Comparison of ENCODE assay signal across 9 mouse cellular contexts in genomic region chr12:86932575-86932952, GRCm38 (mm10). TPM values are rescaled to one million over a fixed set of nuclear protein-coding genes. Genes with fewer than 3 reads are reported as not detected.
DNase-seq lines count a peak whose midpoint lies in the region; ATAC-seq lines count a peak whose summit lies in the region.
"Had no signal": no experiment of that assay in that cellular context is flagged by ENCODE, and none has a peak within 500 bp of the region (broad histone marks: within the 10 kb centered on the region; RNA-seq: fewer than 3 reads in every experiment).

No protein-coding gene starts in this region.

- no peak overlapping the region for H3K27ac ChIP-seq in kidney, embryonic 14.5 days (ENCODE audit: low read depth, low read length)
- peak overlapping the region; percentile 93 for H3K27ac ChIP-seq in brown adipose tissue, adult 24 weeks (replicated peaks; ENCODE audit: low read depth, low read length)
- H3K27ac ChIP-seq in heart, embryonic 12.5 days (ENCODE audit: poor library complexity, severe bottlenecking), result no peak overlapping the region

- H3K4me3 ChIP-seq in kidney, embryonic 14.5 days (ENCODE audit: low read length), result no peak overlapping the region
- H3K4me3 ChIP-seq in brown adipose tissue, adult 24 weeks (ENCODE audit: insufficient read depth, low read depth, low read length), result no peak overlapping the region
- no peak overlapping the region for H3K4me3 ChIP-seq in heart, embryonic 12.5 days

- ATAC-seq in kidney, embryonic 14.5 days (ENCODE audit: low FRiP score, low TSS enrichment), result no peak
- no peak for ATAC-seq in heart, embryonic 12.5 days (ENCODE audit: insufficient number of reproducible peaks, low FRiP score)

- H3K9me3 ChIP-seq in kidney, embryonic 14.5 days (ENCODE audit: control insufficient read depth, low read length), result no peaks in the 10 kb centered on the region; the same call in 1 of the 2 replicates
- H3K9me3 ChIP-seq in heart, embryonic 12.5 days (replicated peaks), result 0 out of 2 replicates have a peak, but pooled peaks cover 3% of the 10 kb centered on the region

- H3K4me1 ChIP-seq in kidney, embryonic 14.5 days (ENCODE audit: control insufficient read depth, insufficient read depth, low read length), result 0 out of 2 replicates have a peak, but pooled peaks cover 6% of the 10 kb centered on the region
- H3K4me1 ChIP-seq in brown adipose tissue, adult 24 weeks (ENCODE audit: control insufficient read depth, insufficient read depth, insufficient read length, low read length), result peaks cover 35% of the 10 kb centered on the region
- H3K4me1 ChIP-seq in heart, embryonic 12.5 days (replicated peaks), result peaks cover 6% of the 10 kb centered on the region; the same call in 1 of the 2 replicates

- no peak overlapping the region for H3K4me2 ChIP-seq in kidney, embryonic 14.5 days (replicated peaks; ENCODE audit: low read depth, low read length)
- no peak overlapping the region for H3K4me2 ChIP-seq in heart, embryonic 12.5 days

- H3K9ac ChIP-seq in kidney, embryonic 14.5 days (ENCODE audit: low read depth, low read length), result no peak overlapping the region
- H3K9ac ChIP-seq in heart, embryonic 12.5 days, result 0 out of 2 replicates have a peak overlapping the region, but pooled peaks have one; percentile 32

- no peaks in the 10 kb centered on the region for H3K27me3 ChIP-seq in kidney, embryonic 14.5 days (ENCODE audit: control insufficient read depth, insufficient read depth, low read length)
- H3K27me3 ChIP-seq in heart, embryonic 12.5 days (replicated peaks), result no peaks in the 10 kb centered on the region

- no peaks in the 10 kb centered on the region for H3K36me3 ChIP-seq in kidney, embryonic 14.5 days (ENCODE audit: control insufficient read depth, insufficient read depth, low read length)
- no peaks in the 10 kb centered on the region for H3K36me3 ChIP-seq in heart, embryonic 12.5 days

- DNase-seq in kidney, adult 11 months, result peak; percentile 79
- DNase-seq in lung, postnatal 25 days (ENCODE audit: low spot score), result peak; percentile 93
- no peak for DNase-seq in thymus, adult 18-20 months
- no peak for DNase-seq in thymus, postnatal 36 days
- DNase-seq in neural tube, embryonic 10.5 days (ENCODE audit: extremely low spot score, low spot score), result no peak

- 43% methylated on average over 6 of the region's 6 CpGs for WGBS in kidney, embryonic 14.5 days
- WGBS in heart, embryonic 12.5 days, result 41% methylated on average over 6 of the region's 6 CpGs

RNA-seq across cellular contexts. Expression of gene Cipc, which starts 14.3 kb away (rescaled TPM):
- polyA plus RNA-seq in kidney, embryonic 14.5 days (2014; fragmentation: Nextera tagmentation; extraction: Ambion mirVana), result 12.6 and 30.4 TPM in 2 replicates
- 15.9 and 16.4 TPM in 2 replicates for polyA plus RNA-seq in brown adipose tissue, adult 24 weeks (2012; ENCODE audit: insufficient read depth, insufficient read length, missing spikeins)
- 28.9 and 29.3 TPM in 2 replicates for polyA plus RNA-seq in heart, embryonic 12.5 days (2016; fragmentation: Nextera tagmentation; extraction: Ambion mirVana)

RNA-seq across cellular contexts. Expression of gene Irf2bpl, which starts 48.0 kb away (rescaled TPM):
- polyA plus RNA-seq in kidney, embryonic 14.5 days (2014; fragmentation: Nextera tagmentation; extraction: Ambion mirVana), result 25.8 and 34.8 TPM in 2 replicates
- 7.1 and 23.0 TPM in 2 replicates for polyA plus RNA-seq in brown adipose tissue, adult 24 weeks (2012; ENCODE audit: insufficient read depth, insufficient read length, missing spikeins)
- 57.8 and 59.5 TPM in 2 replicates for polyA plus RNA-seq in heart, embryonic 12.5 days (2016; fragmentation: Nextera tagmentation; extraction: Ambion mirVana)

RNA-seq across cellular contexts. Expression of gene Zdhhc22, which starts 57.7 kb away (rescaled TPM):
- not detected in 2 replicates for polyA plus RNA-seq in kidney, embryonic 14.5 days (2014; fragmentation: Nextera tagmentation; extraction: Ambion mirVana)
- not detected in 2 replicates for polyA plus RNA-seq in brown adipose tissue, adult 24 weeks (2012; ENCODE audit: insufficient read depth, insufficient read length, missing spikeins)
- polyA plus RNA-seq in heart, embryonic 12.5 days (2016; fragmentation: Nextera tagmentation; extraction: Ambion mirVana), result not detected in 2 replicates
- polyA plus RNA-seq: large intestine, adult 2 months had no signal

Comparison
In these comparisons a context has a peak if more than half of its experiments do, and no peak if none do; other contexts are left out.
1. DNase-seq: peak in kidney, adult 11 months (single experiment) and lung, postnatal 25 days (single experiment); none in thymus, adult 18-20 months (0 of 2), thymus, postnatal 36 days (0 of 2) and neural tube, embryonic 10.5 days (single experiment).